Mouse (Mus musculus) neural tube, embryonic 14.5 days (tissue): ENCODE data around the gene Slc16a10. TPM values are rescaled to one million over a fixed set of nuclear protein-coding genes. Genes with fewer than 3 reads are reported as not detected.

Experiments used
- ATAC-seq: fragments of 200-750 bp; cut with Nextera tagmentation; 2 replicates; pipeline ENCODE4 v1.8.0; 2017; ENCODE audit warnings: low read depth, mild to moderate bottlenecking, moderate TSS enrichment, moderate library complexity
- H3K27ac ChIP-seq: fragments of 300-500 bp; sonication (generic); 2 replicates; pipeline ENCODE4 v1.5.1; 2014; ENCODE audit warnings: low read depth, mild to moderate bottlenecking, control low read depth, low read length, moderate library complexity, mixed read lengths
- H3K27me3 ChIP-seq: fragments of 300-500 bp; sonication (generic); 2 replicates; pipeline ENCODE4 v1.6.1; 2014; ENCODE audit warnings: low read length; ENCODE audit not compliant: control insufficient read depth, insufficient read depth
- H3K36me3 ChIP-seq: fragments of 300-500 bp; sonication (generic); 2 replicates; pipeline ENCODE4 v1.6.1; 2014; ENCODE audit warnings: low read length, mixed read lengths; ENCODE audit not compliant: control insufficient read depth, insufficient read depth
- H3K4me1 ChIP-seq: fragments of 300-500 bp; sonication (generic); 2 replicates; pipeline ENCODE4 v1.6.1; 2014; ENCODE audit warnings: low read length; ENCODE audit not compliant: control insufficient read depth, insufficient read depth
- H3K4me2 ChIP-seq: fragments of 300-500 bp; sonication (generic); 2 replicates; pipeline ENCODE4 v1.6.1; 2014; ENCODE audit warnings: mild to moderate bottlenecking, low read depth, low read length, control low read depth
- H3K4me3 ChIP-seq: fragments of 300-500 bp; sonication (generic); 2 replicates; pipeline ENCODE4 v1.5.1; 2014; ENCODE audit warnings: low read depth, low read length, control low read depth, mixed read lengths
- H3K9ac ChIP-seq: fragments of 300-500 bp; sonication (generic); replicated peaks from 2 replicates; pipeline ENCODE4 v1.6.1; 2014; ENCODE audit warnings: low read depth, mild to moderate bottlenecking, control low read depth, low read length, mixed read lengths
- H3K9me3 ChIP-seq: fragments of 300-500 bp; sonication (generic); 2 replicates; pipeline ENCODE4 v1.6.1; 2016; ENCODE audit warnings: low read length; ENCODE audit not compliant: control insufficient read depth
- WGBS: fragments of 180-500 bp; shearing (Covaris S2); extraction: QIAGEN DNeasy Blood & Tissue Kit; methylation state at CpG from one replicate; pipeline ENCODE4 v1.1.7; 2014; 5-methylcytosine and 5-hydroxymethylcytosine counted together
- polyA plus RNA-seq: library from polyadenylated mRNA; unstranded; fragments of >200 nt; fragmentation: Nextera tagmentation; extraction: Ambion mirVana; gene quantifications from 2 replicates; pipeline ENCODE4 v1.2.1, GENCODE M21; 2014

The Slc16a10 gene
- polyA plus RNA-seq, 1 experiment from 2014 or later = 1.9 TPM

- 96% methylated on average over 6 of the region's 6 CpGs for WGBS
- H3K27ac ChIP-seq = no peak overlapping the region
These were observed 107.1 kb downstream of the Slc16a10 start for GRCm38 (mm10) chr10:40034956-40035355.

GRCm38 (mm10) chr10:40032897-40033296 is 109.2 kb downstream of the Slc16a10 start:
- no peak overlapping the region for H3K9ac ChIP-seq
- no peak overlapping the region for H3K4me3 ChIP-seq
- no peaks in the 10 kb centered on the region for H3K4me1 ChIP-seq
- WGBS = 86% methylated on average over 2 of the region's 2 CpGs
- no peak overlapping the region for H3K27ac ChIP-seq
- no peak for ATAC-seq
- no peak overlapping the region for H3K4me2 ChIP-seq
- H3K36me3 ChIP-seq = no peaks in the 10 kb centered on the region
- H3K27me3 ChIP-seq = no peaks in the 10 kb centered on the region
- no peaks in the 10 kb centered on the region for H3K9me3 ChIP-seq

More at GRCm38 (mm10) chr10:40034956-40035355, 107.1 kb downstream of the Slc16a10 start:
- Histone ChIP-seq H3K4me2 (no peak overlapping the region), H3K4me3 (no peak overlapping the region), H3K36me3 (no peaks in the 10 kb centered on the region), H3K9me3 (no peaks in the 10 kb centered on the region), H3K9ac (no peak overlapping the region), H3K4me1 (no peaks in the 10 kb centered on the region), H3K27me3 (no peaks in the 10 kb centered on the region)
- no peak for ATAC-seq

DNA sequence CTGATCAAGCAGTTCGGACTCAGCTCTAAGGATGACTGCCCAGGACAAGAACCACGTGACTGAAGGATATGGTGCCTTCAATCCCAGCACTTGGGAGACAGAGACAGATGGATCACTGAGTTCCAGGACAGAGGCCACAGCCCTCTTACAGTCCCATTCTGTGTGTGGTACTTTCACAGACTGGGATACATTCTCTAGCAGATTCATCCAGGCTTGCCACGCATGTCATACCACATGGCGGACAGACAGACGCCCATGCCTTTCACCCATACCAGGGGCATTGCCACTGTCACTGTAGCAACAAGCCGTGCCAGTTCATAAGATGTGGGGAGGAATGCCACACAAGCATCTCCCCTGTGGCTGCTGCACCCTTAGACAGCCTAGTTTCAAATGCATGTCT is 111.3 kb downstream of the Slc16a10 start:
- 95% methylated on average over 6 of the region's 6 CpGs for WGBS
- H3K4me3 ChIP-seq = no peak overlapping the region
- no peaks in the 10 kb centered on the region for H3K36me3 ChIP-seq
- H3K9me3 ChIP-seq = no peaks in the 10 kb centered on the region
- no peaks in the 10 kb centered on the region for H3K4me1 ChIP-seq
- no peak overlapping the region for H3K27ac ChIP-seq
- H3K27me3 ChIP-seq = no peaks in the 10 kb centered on the region
- H3K9ac ChIP-seq = no peak overlapping the region
- no peak for ATAC-seq
- H3K4me2 ChIP-seq = no peak overlapping the region

GRCm38 (mm10) chr10:40029610-40030009 is 112.4 kb downstream of the Slc16a10 start:
- ATAC-seq = no peak
- Histone ChIP-seq H3K4me3 (no peak overlapping the region), H3K27ac (no peak overlapping the region), H3K4me2 (no peak overlapping the region), H3K4me1 (peaks cover 4% of the 10 kb centered on the region; the same call in 1 of the 2 replicates), H3K9ac (no peak overlapping the region), H3K36me3 (no peaks in the 10 kb centered on the region), H3K27me3 (no peaks in the 10 kb centered on the region), H3K9me3 (no peaks in the 10 kb centered on the region)
- 87% methylated on average over 2 of the region's 2 CpGs for WGBS

DNA sequence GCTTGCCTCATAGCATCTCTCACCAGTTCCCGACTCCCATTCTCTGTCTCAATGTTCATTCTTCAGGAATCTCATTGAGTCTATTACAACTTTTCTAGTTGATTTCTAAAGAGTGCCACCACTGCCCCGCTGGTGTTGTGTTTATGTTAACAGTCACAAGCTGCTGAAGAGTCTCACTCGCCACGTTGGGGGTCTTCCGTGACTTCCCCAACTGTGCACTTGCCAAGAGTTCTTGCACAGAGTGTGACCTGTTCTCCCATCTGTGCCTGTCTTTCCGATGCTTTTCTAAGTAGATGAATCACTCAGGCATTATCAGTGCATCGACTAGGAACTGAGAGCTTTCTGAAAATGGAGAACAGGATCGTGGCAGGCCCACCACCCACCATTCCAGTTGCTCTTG is 114.0 kb downstream of the Slc16a10 start:
- no peaks in the 10 kb centered on the region for H3K9me3 ChIP-seq
- H3K36me3 ChIP-seq = no peaks in the 10 kb centered on the region
- no peak overlapping the region for H3K4me2 ChIP-seq
- no peak for ATAC-seq
- no peak overlapping the region for H3K4me3 ChIP-seq
- no peaks in the 10 kb centered on the region for H3K27me3 ChIP-seq
- no peak overlapping the region for H3K27ac ChIP-seq
- WGBS = 87% methylated on average over 8 of the region's 8 CpGs
- no peak overlapping the region for H3K9ac ChIP-seq
- peaks cover 7% of the 10 kb centered on the region; the same call in 1 of the 2 replicates for H3K4me1 ChIP-seq

GRCm38 (mm10) chr10:40026546-40026945 is 115.5 kb downstream of the Slc16a10 start:
- no peak overlapping the region for H3K27ac ChIP-seq
- H3K27me3 ChIP-seq = no peaks in the 10 kb centered on the region
- H3K36me3 ChIP-seq = no peaks in the 10 kb centered on the region
- no peak overlapping the region for H3K9ac ChIP-seq
- ATAC-seq = no peak
- no peak overlapping the region for H3K4me2 ChIP-seq
- no peak overlapping the region for H3K4me3 ChIP-seq
- H3K4me1 ChIP-seq = peaks cover 7% of the 10 kb centered on the region; the same call in 1 of the 2 replicates
- 94% methylated on average over 5 of the region's 5 CpGs for WGBS
- no peaks in the 10 kb centered on the region for H3K9me3 ChIP-seq

DNA sequence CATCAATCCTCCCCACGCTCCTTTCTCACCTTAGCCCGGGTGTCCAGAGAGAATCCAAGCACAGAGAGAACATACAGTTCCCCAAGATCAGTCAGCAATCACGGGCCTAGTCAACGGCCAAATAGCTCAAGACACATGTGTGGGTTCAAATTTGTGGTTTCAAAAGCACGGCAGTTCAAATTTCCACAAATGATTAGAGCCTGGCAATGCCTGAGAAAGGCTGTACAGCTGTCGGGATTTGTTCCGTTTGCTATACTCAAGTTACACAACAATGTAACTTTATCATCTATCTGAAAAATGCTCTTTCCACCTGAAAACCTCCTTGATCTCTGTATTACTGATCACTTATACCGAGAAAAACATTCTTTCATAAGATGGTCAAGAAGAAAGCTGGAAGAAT is 116.5 kb downstream of the Slc16a10 start:
- ATAC-seq = no peak
- WGBS = 69% methylated on average over 8 of the region's 8 CpGs
- H3K9me3 ChIP-seq = no peaks in the 10 kb centered on the region

GRCm38 (mm10) chr10:40024554-40025428 is 117.3 kb downstream of the Slc16a10 start, which contains the start of gene Mfsd4b1:
Gene Mfsd4b1, minus strand, starts transcription at chr10:40025268.
- ATAC-seq = peak; percentile 98
- under 1% methylated on average over 46 of the region's 46 CpGs for WGBS
- peaks cover 7% of the 10 kb centered on the region; the same call in 1 of the 2 replicates for H3K4me1 ChIP-seq
- peak within 1 kb of the TSS; percentile 67 for H3K4me3 ChIP-seq
- H3K4me2 ChIP-seq = peak within 1 kb of the TSS; percentile 80
- H3K27ac ChIP-seq = peak within 1 kb of the TSS; percentile 71
- H3K27me3 ChIP-seq = no peaks in the 10 kb centered on the region
- no peaks in the 10 kb centered on the region for H3K9me3 ChIP-seq
- peak within 1 kb of the TSS; percentile 76 for H3K9ac ChIP-seq
- no peaks in the 10 kb centered on the region for H3K36me3 ChIP-seq

More for the DNA sequence above, 116.5 kb downstream of the Slc16a10 start:
- H3K4me3 ChIP-seq = peak overlapping the region; percentile 67
- no peaks in the 10 kb centered on the region for H3K27me3 ChIP-seq
- H3K36me3 ChIP-seq = no peaks in the 10 kb centered on the region
- 0 out of 2 replicates have a peak overlapping the region, but pooled peaks have one; percentile 76 for H3K9ac ChIP-seq
- H3K4me2 ChIP-seq = peak overlapping the region; percentile 80
- no peak overlapping the region for H3K27ac ChIP-seq
- H3K4me1 ChIP-seq = peaks cover 7% of the 10 kb centered on the region; the same call in 1 of the 2 replicates

DNA sequence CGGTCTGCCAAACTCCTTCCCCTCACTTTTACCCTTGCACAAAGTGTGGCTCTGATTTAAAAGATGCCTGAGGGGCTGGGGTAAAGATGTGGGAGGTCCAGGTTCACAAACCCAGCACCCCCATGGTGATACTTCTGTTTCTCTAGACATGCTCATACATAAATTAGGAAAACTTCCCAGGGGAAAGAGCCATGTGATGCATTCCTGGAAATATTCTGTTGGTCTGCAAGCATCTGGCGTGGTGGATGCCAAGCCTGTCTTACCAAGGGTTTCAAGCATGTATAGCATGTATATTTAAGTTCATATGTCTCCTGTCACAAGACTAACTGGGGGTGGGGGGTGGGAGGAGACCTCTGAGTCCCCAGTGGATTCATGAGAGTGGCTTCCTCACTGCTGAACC is 121.7 kb downstream of the Slc16a10 start:
- Histone ChIP-seq H3K36me3 (no peaks in the 10 kb centered on the region), H3K27me3 (no peaks in the 10 kb centered on the region), H3K9me3 (no peaks in the 10 kb centered on the region), H3K27ac (no peak overlapping the region), H3K4me1 (peaks cover 5% of the 10 kb centered on the region; the same call in 1 of the 2 replicates), H3K9ac (no peak overlapping the region), H3K4me3 (no peak overlapping the region), H3K4me2 (no peak overlapping the region)
- WGBS = 65% methylated on average over 2 of the region's 2 CpGs
- ATAC-seq = no peak
